Mouse (Mus musculus) myocyte (in vitro differentiated cells): ENCODE results near the gene Dio3. TPM values are rescaled to one million over a fixed set of nuclear protein-coding genes. Genes with fewer than 3 reads are reported as not detected.

Experiments
- H3K27me3 ChIP-seq: one replicate; pipeline ENCODE4 v1.6.1; 2011; ENCODE audit not compliant: control insufficient read depth, insufficient read depth, insufficient read length
- H3K36me3 ChIP-seq: one replicate; pipeline ENCODE4 v1.6.1; 2011; ENCODE audit not compliant: control insufficient read depth, insufficient read depth
- H3K4me2 ChIP-seq: one replicate; pipeline ENCODE4 v1.6.1; 2011; ENCODE audit warnings: low read depth, control low read depth
- H3K4me3 ChIP-seq: one replicate; pipeline ENCODE4 v1.5.1; 2011; ENCODE audit warnings: mild to moderate bottlenecking, control low read depth, moderate library complexity
- H3K79me2 ChIP-seq: one replicate; pipeline ENCODE4 v1.6.1; 2011; ENCODE audit not compliant: control insufficient read depth, insufficient read depth
- H3ac ChIP-seq: one replicate; pipeline ENCODE4 v1.6.1; 2011; ENCODE audit not compliant: control insufficient read depth, insufficient read length
- CEBPB ChIP-seq: IDR thresholded peaks from 2 replicates; pipeline ENCODE4 v1.6.1; 2011; ENCODE audit warnings: mild to moderate bottlenecking, moderate library complexity; ENCODE audit not compliant: poor library complexity, insufficient read depth, severe bottlenecking
- E2F4 ChIP-seq: IDR thresholded peaks from one replicate; pipeline ENCODE4 v1.6.1; 2011; ENCODE audit warnings: mild to moderate bottlenecking, control low read depth, moderate library complexity; ENCODE audit not compliant: insufficient read depth
- MAX ChIP-seq: IDR thresholded peaks from one replicate; pipeline ENCODE4 v1.6.1; 2011; ENCODE audit warnings: low read depth, mild to moderate bottlenecking, control low read depth
- MYOG ChIP-seq, 3 experiments: IDR thresholded peaks; one replicate each; pipeline ENCODE4 v1.6.1; 2011; ENCODE audit warnings: control low read depth in 2 of 3, low read depth in 2 of 3, mild to moderate bottlenecking in 2 of 3; ENCODE audit not compliant: insufficient read length in 2 of 3, control insufficient read depth in 1 of 3, insufficient read depth in 1 of 3
- POLR2A ChIP-seq: IDR thresholded peaks from one replicate; pipeline ENCODE4 v1.6.1; 2011; ENCODE audit warnings: low read depth, mild to moderate bottlenecking, control low read depth, moderate library complexity; ENCODE audit not compliant: insufficient read length
- REST ChIP-seq: IDR thresholded peaks from one replicate; pipeline ENCODE4 v1.6.1; 2011; ENCODE audit warnings: mild to moderate bottlenecking, control low read depth, moderate library complexity; ENCODE audit not compliant: insufficient read depth, insufficient read length
- SRF ChIP-seq: IDR thresholded peaks from one replicate; pipeline ENCODE4 v1.6.1; 2011; ENCODE audit warnings: low read depth; ENCODE audit not compliant: control insufficient read depth, insufficient read length
- TCF12 ChIP-seq: IDR thresholded peaks from one replicate; pipeline ENCODE4 v1.6.1; 2011; ENCODE audit warnings: mild to moderate bottlenecking, control low read depth; ENCODE audit not compliant: poor library complexity, insufficient read depth, severe bottlenecking
- TCF3 ChIP-seq: IDR thresholded peaks from one replicate; pipeline ENCODE4 v1.6.1; 2011; ENCODE audit warnings: low read depth, control low read depth; ENCODE audit not compliant: insufficient read length
- USF1 ChIP-seq: IDR thresholded peaks from one replicate; pipeline ENCODE4 v1.6.1; 2011; ENCODE audit warnings: low read depth, mild to moderate bottlenecking, control low read depth, moderate library complexity
- polyA plus RNA-seq: library from polyadenylated mRNA; unstranded; fragments of >200 nt; fragmentation: generic; extraction: Trizol; gene quantifications from one replicate; pipeline ENCODE4 v1.2.1, GENCODE M21; 2012; ENCODE audit warnings: missing spikeins

The Dio3 gene
- polyA plus RNA-seq, 1 experiment = not detected

DNA sequence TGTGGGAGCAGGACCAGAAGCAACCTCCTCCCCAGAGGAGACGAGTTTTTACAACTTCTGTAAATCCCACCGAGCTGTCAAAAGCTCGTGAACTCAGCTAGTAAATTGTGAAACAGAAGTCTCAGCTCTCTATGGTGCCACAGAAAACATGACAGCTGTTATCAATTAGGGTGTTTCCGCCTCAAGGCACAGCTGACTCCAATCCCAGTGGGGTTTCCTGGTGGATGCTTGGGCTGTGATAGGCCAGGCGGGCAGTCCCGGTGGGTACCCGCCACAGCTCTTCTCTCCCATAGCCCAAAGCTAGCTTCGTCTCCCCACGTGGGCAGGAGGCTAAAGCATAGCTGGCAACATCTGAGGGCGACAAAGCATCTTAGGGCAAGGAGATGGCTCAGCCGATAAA, 19.8 kb downstream of the Dio3 start:
- H3ac ChIP-seq = no peak overlapping the region
- peaks cover 12% of the 10 kb centered on the region for H3K27me3 ChIP-seq
- no peak overlapping the region for H3K4me3 ChIP-seq
- no peak for TF ChIP-seq CEBPB
- no peak for TF ChIP-seq E2F4
- TF ChIP-seq MAX = no peak
- TF ChIP-seq POLR2A = no peak
- TF ChIP-seq TCF12 = no peak
- TF ChIP-seq SRF = no peak
- no peak for TF ChIP-seq REST
- no peak for TF ChIP-seq USF1
- no peak for TF ChIP-seq TCF3
- H3K4me2 ChIP-seq = peak overlapping the region; percentile 34
- no peaks in the 10 kb centered on the region for H3K79me2 ChIP-seq
- H3K36me3 ChIP-seq = no peaks in the 10 kb centered on the region

DNA sequence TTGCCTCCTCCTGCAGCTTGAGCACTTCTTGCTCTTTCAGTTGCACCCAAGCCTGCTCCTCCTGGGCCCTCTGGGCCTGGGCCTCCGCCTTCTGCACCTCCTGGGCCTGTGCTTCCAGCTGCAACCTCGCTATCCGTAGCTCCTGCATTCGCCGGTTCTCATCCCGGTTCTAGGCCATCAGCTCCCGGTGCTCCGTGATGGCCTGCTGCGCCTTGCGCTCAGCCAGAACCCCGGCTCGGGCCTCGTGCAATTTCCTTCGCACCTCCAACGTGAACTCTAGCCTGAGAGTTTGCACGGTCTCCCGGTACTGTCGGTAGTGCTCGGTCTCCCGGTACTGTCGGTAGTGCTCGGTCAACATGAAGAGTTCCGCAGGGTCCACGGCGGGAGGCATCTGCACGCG, 40.8 kb downstream of the Dio3 start:
- H3K4me2 ChIP-seq = no peak overlapping the region
- no peak overlapping the region for H3K4me3 ChIP-seq
- H3K36me3 ChIP-seq = no peaks in the 10 kb centered on the region
- H3K79me2 ChIP-seq = no peaks in the 10 kb centered on the region
- no peak overlapping the region for H3ac ChIP-seq
- TF ChIP-seq MYOG (IDR thresholded peaks at IDR 0.05; ENCODE audit: control insufficient read depth in 1 of 3, insufficient read depth in 1 of 3, insufficient read length in 2 of 3, low read depth in 2 of 3) (no peak), SRF (no peak)
- no peaks in the 10 kb centered on the region for H3K27me3 ChIP-seq

Other genes starting within 250 kb of the Dio3 start
- gene Ppp2r5c, start 168.1 kb downstream of the Dio3 start, polyA plus RNA-seq = 42.1 TPM